Mouse (Mus musculus): Measurements from ENCODE around the gene Bcl9l.
"Not testable (repeated sequence)": the region's sequence is repeated elsewhere in the genome, so short reads cannot be mapped to it uniquely, and the experiment has no call there.

The Bcl9l gene

GRCm38 (mm10) chr9:44482552-44482951, at the start of gene Bcl9l:
Gene Bcl9l (plus strand): TSS chr9:44482825.
- peak; percentile 93 for DNase-seq

DNA sequence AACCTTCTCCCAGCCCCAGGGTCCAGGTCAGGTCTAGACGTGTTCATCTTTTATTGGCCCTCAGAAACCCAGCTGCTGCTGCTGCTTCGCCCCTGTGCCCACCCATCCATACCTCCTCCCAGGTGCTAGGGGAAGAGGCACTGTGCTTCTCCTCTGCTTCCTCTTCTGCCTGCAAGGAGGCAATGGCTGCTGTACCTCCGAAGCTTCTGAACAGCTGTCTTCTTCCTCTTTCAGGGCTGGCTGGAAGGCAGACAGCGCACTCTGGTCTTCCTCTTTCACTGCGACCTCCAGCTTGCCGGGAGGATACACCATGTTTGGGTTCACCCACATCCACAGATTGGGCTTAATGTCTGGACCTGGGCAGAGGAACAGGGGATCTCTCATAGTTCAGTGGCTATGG, 46.9 kb upstream of the Bcl9l start:
- no peak for DNase-seq

- no peak for DNase-seq
Measured at GRCm38 (mm10) chr9:44440961-44441360, 41.7 kb upstream of the Bcl9l start, which contains the start of gene Foxr1. Gene Foxr1 (minus strand): TSS chr9:44441136.

- DNase-seq, result not testable (repeated sequence)
Measured at GRCm38 (mm10) chr9:44444402-44445025, 38.1 kb upstream of the Bcl9l start.

GRCm38 (mm10) chr9:44450387-44450786, 32.2 kb upstream of the Bcl9l start:
- no peak for DNase-seq

DNA sequence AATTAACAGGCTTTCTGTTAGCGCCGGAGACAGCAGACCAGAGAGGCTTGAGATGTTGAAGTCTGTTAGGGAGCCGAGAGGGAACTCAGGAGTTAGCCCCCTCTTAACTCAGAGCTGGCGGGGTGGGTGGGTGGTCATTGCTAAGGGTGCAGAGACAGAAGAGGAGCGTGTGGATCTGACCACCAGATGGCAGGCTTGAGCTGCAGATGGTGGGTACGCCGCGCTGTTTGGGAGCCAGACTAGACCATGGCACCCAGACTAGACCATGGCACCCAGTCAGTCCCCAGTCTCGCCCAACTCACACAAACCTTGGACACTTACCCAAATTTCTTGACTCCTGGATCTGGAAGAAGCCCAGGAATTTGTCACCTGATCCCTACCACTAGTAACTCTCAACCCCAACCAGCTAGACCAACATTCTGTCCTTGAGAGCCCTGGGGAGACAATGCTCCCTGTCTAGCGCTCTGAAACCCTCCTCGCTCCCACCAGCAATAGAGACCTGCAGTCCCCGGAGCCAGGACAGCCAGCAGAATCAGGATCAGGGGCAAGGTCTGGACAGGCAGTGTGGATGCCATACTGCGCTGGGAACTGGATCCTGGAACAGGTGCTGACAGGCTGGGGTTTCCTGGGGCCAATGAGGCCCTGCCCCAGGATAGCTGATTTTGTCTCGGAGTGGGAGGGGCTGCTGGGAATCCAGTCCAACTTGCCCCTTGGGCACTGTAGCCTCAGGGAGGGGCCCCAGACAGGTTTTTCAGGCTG, 28.3 kb upstream of the Bcl9l start:
- peak; percentile 70 for DNase-seq

- DNase-seq, result no peak
Measured at GRCm38 (mm10) chr9:44454891-44455220, 27.8 kb upstream of the Bcl9l start, which contains the start of gene Upk2. Gene Upk2 (minus strand): TSS chr9:44454976.

GRCm38 (mm10) chr9:44457035-44457742, 25.4 kb upstream of the Bcl9l start:
- peak; percentile 37 for DNase-seq

GRCm38 (mm10) chr9:44461950-44462349, 20.7 kb upstream of the Bcl9l start:
- no peak for DNase-seq

GRCm38 (mm10) chr9:44468224-44468623, 14.4 kb upstream of the Bcl9l start:
- no peak for DNase-seq

DNA sequence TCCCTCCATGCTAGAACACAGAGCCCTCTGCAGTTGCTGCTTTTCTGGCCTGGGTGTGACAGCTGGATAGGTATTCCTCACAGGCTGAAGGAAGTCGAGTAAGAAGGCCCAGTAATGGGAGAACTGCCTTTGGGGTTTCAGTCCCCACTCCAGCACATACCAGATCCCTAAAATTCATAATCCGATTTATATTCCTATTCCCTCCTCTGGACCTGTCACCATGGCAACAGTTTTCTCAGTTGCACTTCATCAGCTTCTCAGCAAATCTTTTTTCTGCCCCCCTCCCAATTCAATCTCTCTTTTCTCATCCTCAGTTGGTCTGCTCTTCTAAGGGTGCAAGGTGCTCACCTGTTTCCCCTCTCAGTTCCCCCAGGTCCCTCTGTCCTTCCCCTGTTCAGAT, 13.8 kb upstream of the Bcl9l start:
- DNase-seq, result no peak

- peak; percentile 22 for DNase-seq
Measured at GRCm38 (mm10) chr9:44473184-44473583, 9.4 kb upstream of the Bcl9l start.

DNA sequence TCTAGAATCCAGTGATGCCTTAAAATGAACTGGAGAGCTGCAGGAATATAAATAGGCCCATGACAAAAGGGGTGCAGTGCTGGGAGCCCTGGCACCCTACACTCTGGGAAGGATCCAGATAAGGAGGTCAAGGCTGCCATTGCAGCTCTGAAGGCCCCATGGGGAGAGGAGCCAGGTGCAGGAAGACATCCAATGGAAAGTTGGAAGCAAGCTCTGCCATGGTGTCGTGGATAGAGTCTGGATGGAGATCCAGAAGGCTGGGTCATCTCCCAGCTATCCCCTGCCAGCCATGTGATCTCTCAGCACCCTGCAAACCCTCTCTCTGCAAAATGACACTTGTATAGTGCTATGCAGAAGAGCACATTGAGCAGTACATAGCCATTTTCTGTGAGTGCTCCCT, 8.3 kb upstream of the Bcl9l start:
- DNase-seq, result peak; percentile 38

DNA sequence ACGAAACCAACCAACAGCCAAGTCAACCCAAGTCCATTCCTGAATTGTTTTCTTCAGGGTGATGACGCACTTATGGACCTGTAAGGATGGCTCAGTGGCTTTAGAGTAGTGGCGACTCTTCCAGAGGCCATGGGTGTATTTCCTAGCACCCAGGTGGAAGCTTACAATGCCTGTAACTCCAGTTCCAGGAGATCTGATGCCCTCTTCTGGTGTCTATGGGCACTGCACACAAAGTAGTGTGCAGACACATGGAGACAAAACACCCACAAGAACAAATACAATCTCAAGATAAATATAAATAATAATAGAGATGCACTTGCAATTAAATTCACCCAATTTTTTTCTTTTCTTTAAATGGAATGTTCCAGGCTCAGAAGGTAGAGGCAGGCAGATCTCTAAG, 6.7 kb upstream of the Bcl9l start:
- DNase-seq, result peak; percentile 29

DNA sequence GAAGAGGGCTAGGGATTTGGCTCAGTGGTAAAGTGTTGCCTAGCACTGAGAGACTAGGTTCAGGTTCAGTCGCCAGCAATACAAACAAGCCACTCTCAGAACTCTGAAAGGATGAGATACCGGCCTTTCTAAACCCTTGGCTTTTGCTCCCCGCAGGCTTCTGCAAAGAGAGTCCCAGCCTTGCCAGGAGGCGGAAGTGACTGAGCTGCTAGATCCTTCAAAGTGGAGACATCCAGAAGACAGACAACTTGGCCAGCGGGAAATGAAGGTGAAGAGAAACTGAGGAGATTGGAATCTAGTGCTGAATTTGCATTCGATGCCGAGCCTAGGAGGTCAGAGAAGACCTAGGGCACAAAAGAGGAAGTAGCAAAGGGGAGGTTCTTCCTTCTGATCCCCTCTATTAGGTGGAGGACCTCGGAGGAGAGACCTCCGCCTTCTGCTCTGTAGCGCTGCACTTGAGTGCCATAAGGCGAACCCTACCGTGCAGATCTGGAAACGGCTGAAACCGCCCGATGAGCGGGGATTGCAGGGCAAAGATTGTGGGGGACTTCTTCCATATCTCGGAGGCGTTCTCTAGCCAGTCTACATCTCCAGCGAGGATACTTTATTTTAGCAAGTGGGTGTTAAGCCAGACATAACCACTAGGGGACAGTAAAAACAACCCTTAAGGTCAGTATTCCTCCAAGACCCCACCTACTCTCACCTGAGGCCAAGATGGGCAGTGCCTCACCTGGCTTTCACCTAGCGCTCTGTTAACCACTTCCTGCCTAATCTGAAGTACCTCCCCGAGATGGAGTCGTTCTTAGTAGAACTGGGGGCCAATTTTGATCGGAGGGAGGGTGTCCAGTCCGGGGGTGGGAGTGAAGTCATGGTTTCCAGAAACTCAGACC, 5.0 kb upstream of the Bcl9l start:
- peak; percentile 83 for DNase-seq

DNA sequence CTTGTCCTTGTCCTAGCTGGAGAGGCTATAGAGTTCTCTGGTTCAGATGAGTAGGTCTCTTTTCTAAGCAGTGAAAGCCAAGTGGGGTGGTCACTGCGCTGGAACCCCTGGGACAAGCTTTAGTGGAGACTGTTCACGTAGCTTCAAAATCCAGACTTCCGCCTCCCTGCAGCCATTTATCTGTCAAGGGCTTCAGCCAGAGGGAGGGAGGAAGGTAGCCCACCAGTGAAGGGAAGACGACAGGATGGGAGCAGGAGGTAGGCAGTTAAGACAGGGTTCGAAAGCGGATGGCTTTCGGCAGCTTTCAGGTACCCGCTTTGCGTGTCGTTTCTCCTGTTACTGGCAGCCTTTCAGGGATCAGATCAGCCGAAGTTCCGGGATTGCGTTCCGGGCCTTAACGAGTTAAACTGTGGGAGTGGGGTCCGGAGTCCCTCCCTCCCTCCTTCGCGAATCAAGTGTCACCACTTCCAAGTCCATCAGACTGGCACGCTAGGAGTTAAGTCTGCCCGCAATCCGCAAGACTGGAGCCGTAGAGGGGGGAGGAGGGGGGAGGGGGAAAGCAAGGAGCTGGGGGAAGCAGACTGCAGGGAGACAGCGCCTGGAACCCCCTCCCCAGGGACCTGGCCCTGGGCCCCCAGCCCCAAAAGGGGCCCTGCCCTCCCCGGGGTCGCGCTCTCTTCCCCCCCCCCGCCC, 4.2 kb upstream of the Bcl9l start:
- peak; percentile 81 for DNase-seq

GRCm38 (mm10) chr9:44478959-44479605, 3.5 kb upstream of the Bcl9l start:
- peak; percentile 85 for DNase-seq

DNA sequence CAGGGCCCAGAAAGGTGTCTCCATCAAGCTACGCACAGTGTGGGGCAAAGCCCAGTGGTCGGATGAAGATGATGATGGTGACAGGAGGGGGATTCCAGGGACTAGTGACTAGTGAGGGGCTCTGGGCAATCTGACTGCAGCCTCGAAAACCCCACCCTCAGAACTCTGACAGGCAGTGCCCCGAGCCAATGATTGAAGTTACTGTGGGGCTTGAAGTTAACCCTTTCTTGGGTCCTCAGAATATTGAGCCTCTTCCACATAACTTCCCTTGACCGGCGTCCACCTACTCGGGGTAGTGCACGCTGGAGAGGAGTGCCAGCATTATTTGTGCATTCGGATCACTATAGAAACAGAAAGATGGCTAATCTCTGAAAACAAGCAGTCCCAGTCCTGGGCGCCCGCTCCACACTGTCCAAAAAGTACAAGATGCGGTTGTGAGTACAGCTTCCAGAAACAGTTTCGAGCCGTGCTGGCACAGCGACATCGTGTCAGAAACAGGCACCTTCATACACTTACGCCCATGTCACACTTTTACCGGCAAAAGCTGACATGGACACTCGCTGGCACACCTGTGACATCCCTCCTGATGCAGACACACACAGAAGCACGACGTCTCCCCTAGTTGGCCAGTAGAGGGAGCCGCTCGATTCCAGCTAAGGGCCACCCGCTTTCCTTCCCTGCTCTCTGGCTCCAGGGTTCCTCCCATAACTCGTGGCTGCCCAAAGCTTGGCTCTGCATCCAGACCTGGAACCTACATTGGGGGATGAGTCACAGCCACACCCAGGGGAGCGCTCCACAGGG, 2.8 kb upstream of the Bcl9l start:
- peak; percentile 92 for DNase-seq

DNA sequence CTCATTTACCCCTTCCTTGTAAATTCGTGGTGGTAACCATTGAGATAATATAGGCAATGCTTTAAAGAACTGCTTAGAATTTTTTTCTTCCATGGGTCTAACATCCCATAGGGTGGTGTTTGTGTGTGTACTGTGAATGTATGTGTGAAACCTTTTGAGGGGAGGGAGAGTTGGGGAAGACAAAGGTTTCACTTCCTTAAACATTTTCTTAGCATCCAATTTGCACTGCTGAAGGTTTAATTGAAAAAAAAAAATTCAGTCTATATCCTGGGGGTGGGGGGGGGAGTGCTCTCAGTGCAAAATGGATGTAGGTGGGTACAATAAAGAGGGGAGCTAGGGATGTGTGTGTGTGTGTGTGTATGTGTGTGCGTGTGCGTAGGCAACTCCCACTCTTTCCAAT, 513 bp upstream of the Bcl9l start:
- DNase-seq, result no peak

DNA sequence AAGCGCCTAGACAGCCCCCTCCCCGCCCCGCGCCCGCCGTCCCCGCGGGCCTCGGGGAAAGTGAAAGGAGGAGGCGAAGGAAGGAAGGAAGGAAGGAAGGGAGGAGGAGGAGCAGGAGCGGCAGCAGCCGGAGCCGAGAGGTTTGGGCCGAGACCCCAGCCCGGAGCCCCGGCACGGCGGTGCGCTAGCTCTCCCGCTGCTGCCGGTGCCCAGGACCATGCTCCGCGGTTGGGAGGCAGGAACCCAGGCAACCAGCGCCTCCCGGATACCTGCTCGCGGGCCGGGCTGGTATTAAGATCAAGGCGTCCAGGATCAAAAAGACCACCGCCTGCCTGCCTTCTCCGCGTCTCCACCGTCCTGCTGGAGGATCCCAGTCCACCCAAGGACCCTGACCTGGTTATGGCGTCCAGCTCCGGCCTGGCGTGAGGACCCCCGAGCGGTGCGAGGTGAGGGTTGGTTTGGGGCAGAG, 450 bp downstream of the Bcl9l start:
- no peak for DNase-seq
